Mouse (Mus musculus) CH12.LX (cell line): Measurements from ENCODE around the gene Wdr19.

Experiments used
- BHLHE40 ChIP-seq: IDR thresholded peaks from 2 replicates; pipeline ENCODE4 v1.6.1; 2011; ENCODE audit warnings: mild to moderate bottlenecking, low read depth, low read length, improper control_type of control experiment
- CTCF ChIP-seq, 2 experiments: IDR thresholded peaks in 1 of 2; conservative IDR thresholded peaks in 1 of 2; 2 replicates each; pipeline ENCODE4 v1.5.1; 2011 to 2012; ENCODE audit warnings: low read depth in 2 of 2, low read length in 2 of 2, improper control_type of control experiment in 1 of 2, inconsistent platforms in 1 of 2, mild to moderate bottlenecking in 1 of 2, moderate library complexity in 1 of 2
- ELF1 ChIP-seq: IDR thresholded peaks from 2 replicates; pipeline ENCODE4 v1.6.1; 2014; ENCODE audit warnings: low read depth, mild to moderate bottlenecking, inconsistent platforms, low read length, improper control_type of control experiment
- EP300 ChIP-seq: IDR thresholded peaks from 2 replicates; pipeline ENCODE4 v1.6.1; 2011; ENCODE audit warnings: low read length, improper control_type of control experiment
- JUND ChIP-seq: conservative IDR thresholded peaks from 2 replicates; pipeline ENCODE4 v1.6.1; 2011; ENCODE audit warnings: low read depth, low read length, improper control_type of control experiment
- KAT2A ChIP-seq: IDR thresholded peaks from 2 replicates; pipeline ENCODE4 v1.6.1; 2012; ENCODE audit warnings: low read length, improper control_type of control experiment, inconsistent platforms; ENCODE audit not compliant: insufficient replicate concordance
- MAFK ChIP-seq: IDR thresholded peaks from 2 replicates; pipeline ENCODE4 v1.6.1; 2011; ENCODE audit warnings: low read length, improper control_type of control experiment; ENCODE audit not compliant: insufficient replicate concordance
- MAX ChIP-seq: IDR thresholded peaks from 2 replicates; pipeline ENCODE4 v1.6.1; 2011; ENCODE audit warnings: low read length, improper control_type of control experiment
- MAZ ChIP-seq: IDR thresholded peaks from 2 replicates; pipeline ENCODE4 v1.6.1; 2012; ENCODE audit warnings: low read depth, mild to moderate bottlenecking, inconsistent platforms, low read length, improper control_type of control experiment, moderate library complexity
- NELFE ChIP-seq: IDR thresholded peaks from 2 replicates; pipeline ENCODE4 v1.6.1; 2011; ENCODE audit warnings: low read depth, low read length, improper control_type of control experiment
- POLR2A ChIP-seq: IDR thresholded peaks from 2 replicates; pipeline ENCODE4 v1.6.1; 2011; ENCODE audit warnings: low read depth, mild to moderate bottlenecking, improper control_type of control experiment, low read length
- RCOR1 ChIP-seq: conservative IDR thresholded peaks from 2 replicates; pipeline ENCODE4 v1.6.1; 2012; ENCODE audit warnings: low read depth, mild to moderate bottlenecking, inconsistent platforms, low read length, improper control_type of control experiment
- SIN3A ChIP-seq: IDR thresholded peaks from 2 replicates; pipeline ENCODE4 v1.6.1; 2012; ENCODE audit warnings: low read length, improper control_type of control experiment, inconsistent platforms
- TCF12 ChIP-seq: IDR thresholded peaks from 2 replicates; pipeline ENCODE4 v1.6.1; 2014; ENCODE audit warnings: low read depth, mild to moderate bottlenecking, inconsistent platforms, low read length, improper control_type of control experiment

GRCm38 (mm10) chr5:65175035-65175917 lies 24.2 kb upstream of the Wdr19 start:
- TF ChIP-seq CTCF (conservative IDR thresholded peaks at IDR 0.05 in 1 of 2, IDR thresholded peaks at IDR 0.05 in 1 of 2; ENCODE audit: low read depth in 2 of 2, low read length in 2 of 2) (no peak), POLR2A (no peak), SIN3A (no peak), KAT2A (no peak), TCF12 (no peak), BHLHE40 (no peak), RCOR1 (no peak), ELF1 (no peak), JUND (no peak), MAFK (no peak), MAX (no peak), MAZ (no peak), EP300 (no peak), NELFE (no peak)
